Mouse (Mus musculus) liver, embryonic 15.5 days (tissue): ENCODE measurements at regions not wholly inside any gene's neighbourhood (a gene's known extent, or its start where the extent isn't known, plus 50 kb on each side); places are given as distances from the start of the nearest gene placed in this dataset.

ENCODE experiments used
- ATAC-seq: fragments of 200-750 bp; cut with Nextera tagmentation; 2 replicates; pipeline ENCODE4 v1.8.0; 2017; ENCODE audit warnings: moderate number of reproducible peaks, mild to moderate bottlenecking, moderate library complexity; ENCODE audit not compliant: insufficient read depth
- H3K27ac ChIP-seq: fragments of 300-500 bp; sonication (generic); replicated peaks from 2 replicates; pipeline ENCODE4 v1.5.1; 2015; ENCODE audit warnings: mild to moderate bottlenecking, inconsistent platforms
- H3K27me3 ChIP-seq: fragments of 300-500 bp; sonication (generic); 2 replicates; pipeline ENCODE4 v1.6.1; 2015; ENCODE audit warnings: mild to moderate bottlenecking, inconsistent platforms
- H3K36me3 ChIP-seq: fragments of 300-500 bp; sonication (generic); replicated peaks from 2 replicates; pipeline ENCODE4 v1.6.1; 2015; ENCODE audit warnings: moderate library complexity, mild to moderate bottlenecking, inconsistent platforms
- H3K4me1 ChIP-seq: fragments of 300-500 bp; sonication (generic); replicated peaks from 2 replicates; pipeline ENCODE4 v1.6.1; 2015; ENCODE audit warnings: inconsistent platforms
- H3K4me2 ChIP-seq: fragments of 300-500 bp; sonication (generic); 2 replicates; pipeline ENCODE4 v1.6.1; 2015; ENCODE audit warnings: moderate library complexity, mild to moderate bottlenecking, inconsistent platforms
- H3K4me3 ChIP-seq: fragments of 300-500 bp; sonication (generic); replicated peaks from 2 replicates; pipeline ENCODE4 v1.5.1; 2015; ENCODE audit warnings: mild to moderate bottlenecking, inconsistent platforms
- H3K9ac ChIP-seq: fragments of 300-500 bp; sonication (generic); 2 replicates; pipeline ENCODE4 v1.6.1; 2015; ENCODE audit warnings: moderate library complexity, mild to moderate bottlenecking, inconsistent platforms
- H3K9me3 ChIP-seq: fragments of 300-500 bp; sonication (generic); replicated peaks from 2 replicates; pipeline ENCODE4 v1.6.1; 2016; ENCODE audit warnings: inconsistent platforms
- WGBS: fragments of 180-500 bp; shearing (Covaris S2); methylation state at CpG from one replicate; pipeline ENCODE4 v1.1.7; 2015; ENCODE audit warnings: mixed read lengths; ENCODE audit not compliant: insufficient replicate concordance; 5-methylcytosine and 5-hydroxymethylcytosine counted together

- Histone ChIP-seq H3K4me3 (no peak overlapping the region), H3K4me1 (no peaks in the 10 kb centered on the region), H3K27me3 (no peaks in the 10 kb centered on the region), H3K36me3 (no peaks in the 10 kb centered on the region), H3K27ac (no peak overlapping the region), H3K4me2 (no peak overlapping the region), H3K9me3 (no peaks in the 10 kb centered on the region), H3K9ac (no peak overlapping the region)
- 55% methylated on average over 5 of the region's 5 CpGs for WGBS
- ATAC-seq: no peak
Measured at GRCm38 (mm10) chr2:166280651-166281127, 125.2 kb upstream of the Sulf2 start.

GRCm38 (mm10) chr2:166279676-166280075, 124.2 kb upstream of the Sulf2 start:
- H3K36me3 ChIP-seq: no peaks in the 10 kb centered on the region
- no peaks in the 10 kb centered on the region for H3K27me3 ChIP-seq

GRCm38 (mm10) chr2:166275398-166275797, 119.9 kb upstream of the Sulf2 start:
- Histone ChIP-seq H3K27me3 (no peaks in the 10 kb centered on the region), H3K4me2 (no peak overlapping the region), H3K4me1 (no peaks in the 10 kb centered on the region), H3K27ac (no peak overlapping the region), H3K9ac (no peak overlapping the region), H3K4me3 (no peak overlapping the region), H3K9me3 (no peaks in the 10 kb centered on the region), H3K36me3 (no peaks in the 10 kb centered on the region)
- WGBS: 57% methylated on average over 8 of the region's 8 CpGs
- ATAC-seq: no peak

More at GRCm38 (mm10) chr2:166279676-166280075, 124.2 kb upstream of the Sulf2 start:
- Histone ChIP-seq H3K4me3 (no peak overlapping the region), H3K9ac (no peak overlapping the region), H3K27ac (no peak overlapping the region), H3K9me3 (no peaks in the 10 kb centered on the region), H3K4me2 (no peak overlapping the region), H3K4me1 (no peaks in the 10 kb centered on the region)
- WGBS: 73% methylated on average over 15 of the region's 15 CpGs
- ATAC-seq: no peak

- Histone ChIP-seq H3K4me1 (no peaks in the 10 kb centered on the region), H3K4me3 (no peak overlapping the region), H3K27ac (no peak overlapping the region), H3K9ac (no peak overlapping the region), H3K4me2 (no peak overlapping the region), H3K27me3 (no peaks in the 10 kb centered on the region), H3K36me3 (no peaks in the 10 kb centered on the region), H3K9me3 (no peaks in the 10 kb centered on the region)
- WGBS: 62% methylated on average over 2 of the region's 2 CpGs
- ATAC-seq: no peak
Measured at GRCm38 (mm10) chr2:166274016-166274346, 118.5 kb upstream of the Sulf2 start.

GRCm38 (mm10) chr2:166273312-166274015, 118.0 kb upstream of the Sulf2 start:
- Histone ChIP-seq H3K36me3 (no peaks in the 10 kb centered on the region), H3K27ac (no peak overlapping the region), H3K4me3 (no peak overlapping the region), H3K27me3 (no peaks in the 10 kb centered on the region), H3K9ac (no peak overlapping the region), H3K9me3 (no peaks in the 10 kb centered on the region), H3K4me2 (no peak overlapping the region), H3K4me1 (no peaks in the 10 kb centered on the region)
- ATAC-seq: no peak
- 70% methylated on average over 23 of the region's 23 CpGs for WGBS

GRCm38 (mm10) chr2:166272841-166273240, 117.4 kb upstream of the Sulf2 start:
- H3K36me3 ChIP-seq: no peaks in the 10 kb centered on the region
- H3K27me3 ChIP-seq: no peaks in the 10 kb centered on the region
- ATAC-seq: no peak
- H3K4me3 ChIP-seq: no peak overlapping the region
- H3K4me1 ChIP-seq: no peaks in the 10 kb centered on the region
- H3K27ac ChIP-seq: no peak overlapping the region
- H3K9ac ChIP-seq: no peak overlapping the region
- no peak overlapping the region for H3K4me2 ChIP-seq
- WGBS: 61% methylated on average over 1 of the region's 1 CpGs
- no peaks in the 10 kb centered on the region for H3K9me3 ChIP-seq

- Histone ChIP-seq H3K36me3 (no peaks in the 10 kb centered on the region), H3K27me3 (no peaks in the 10 kb centered on the region), H3K27ac (no peak overlapping the region), H3K4me2 (no peak overlapping the region), H3K9ac (no peak overlapping the region), H3K9me3 (no peaks in the 10 kb centered on the region), H3K4me1 (no peaks in the 10 kb centered on the region), H3K4me3 (no peak overlapping the region)
- 58% methylated on average over 7 of the region's 7 CpGs for WGBS
- no peak for ATAC-seq
Measured at GRCm38 (mm10) chr2:166272190-166272543, 116.7 kb upstream of the Sulf2 start.

- Histone ChIP-seq H3K9me3 (no peaks in the 10 kb centered on the region), H3K4me1 (no peaks in the 10 kb centered on the region), H3K27me3 (no peaks in the 10 kb centered on the region), H3K4me3 (no peak overlapping the region), H3K9ac (no peak overlapping the region), H3K4me2 (no peak overlapping the region), H3K36me3 (no peaks in the 10 kb centered on the region), H3K27ac (no peak overlapping the region)
- no peak for ATAC-seq
- WGBS: 53% methylated on average over 11 of the region's 11 CpGs
Measured at GRCm38 (mm10) chr2:166271373-166272189, 116.1 kb upstream of the Sulf2 start.

GRCm38 (mm10) chr2:166270007-166270406, 114.5 kb upstream of the Sulf2 start:
- H3K27ac ChIP-seq: no peak overlapping the region
- H3K9me3 ChIP-seq: no peaks in the 10 kb centered on the region
- ATAC-seq: no peak
- H3K4me1 ChIP-seq: no peaks in the 10 kb centered on the region
- no peak overlapping the region for H3K4me3 ChIP-seq
- H3K4me2 ChIP-seq: no peak overlapping the region
- no peaks in the 10 kb centered on the region for H3K36me3 ChIP-seq
- H3K27me3 ChIP-seq: no peaks in the 10 kb centered on the region
- H3K9ac ChIP-seq: no peak overlapping the region
- WGBS: 59% methylated on average over 6 of the region's 6 CpGs

- Histone ChIP-seq H3K27me3 (no peaks in the 10 kb centered on the region), H3K4me2 (no peak overlapping the region), H3K4me3 (no peak overlapping the region), H3K9ac (no peak overlapping the region), H3K9me3 (no peaks in the 10 kb centered on the region), H3K27ac (no peak overlapping the region), H3K36me3 (no peaks in the 10 kb centered on the region), H3K4me1 (no peaks in the 10 kb centered on the region)
- ATAC-seq: no peak
- 68% methylated on average over 4 of the region's 4 CpGs for WGBS
Measured at GRCm38 (mm10) chr2:166266915-166267314, 111.5 kb upstream of the Sulf2 start.

GRCm38 (mm10) chr2:166266507-166266906, 111.0 kb upstream of the Sulf2 start:
- ATAC-seq: no peak
- 65% methylated on average over 9 of the region's 9 CpGs for WGBS
- H3K36me3 ChIP-seq: no peaks in the 10 kb centered on the region

More at GRCm38 (mm10) chr2:166266507-166266906, 111.0 kb upstream of the Sulf2 start:
- Histone ChIP-seq H3K27ac (no peak overlapping the region), H3K9ac (no peak overlapping the region), H3K9me3 (no peaks in the 10 kb centered on the region), H3K4me2 (no peak overlapping the region), H3K27me3 (no peaks in the 10 kb centered on the region), H3K4me1 (no peaks in the 10 kb centered on the region), H3K4me3 (no peak overlapping the region)
